Mouse (Mus musculus) left cerebral cortex, postnatal 4 days (tissue): ENCODE measurements around the gene Pak4. TPM values are rescaled to one million over a fixed set of nuclear protein-coding genes. Genes with fewer than 3 reads are reported as not detected.
"Not testable (repeated sequence)": the region's sequence is repeated elsewhere in the genome, so short reads cannot be mapped to it uniquely, and the experiment has no call there.

ENCODE experiments used
- DNase-seq: peaks from one replicate; pipeline ENCODE4 v3.0.0-alpha.2; 2022
- intact Hi-C: fragments of 180-260 bp; cut with DNase I; formaldehyde crosslinking; loops from one replicate; pipeline ENCODE4 v1.15.1; 2025
- total RNA-seq, 2 experiments: library from RNA; stranded (reverse); gene quantifications; 2 replicates each; pipeline ENCODE4 v1.2.3; 2021

Pak4 gene
- total RNA-seq, 2 experiments from 2014 or later: 11.6 to 11.9 TPM

- intact Hi-C loops: loop anchor here (5.0 kb wide), 1 partner anchor 34 kb away; no protein-coding TSS in a partner anchor
- peak; percentile 61 for DNase-seq
Measured at GRCm38 (mm10) chr7:28568253-28568652, 29.7 kb downstream of the Pak4 start.

GRCm38 (mm10) chr7:28567539-28567938, 30.4 kb downstream of the Pak4 start:
- no peak for DNase-seq
- intact Hi-C loops: loop anchor here (5.0 kb wide), 1 partner anchor 35 kb away; no protein-coding TSS in a partner anchor

- intact Hi-C loops: loop anchor here (5.0 kb wide), 1 partner anchor 37 kb away; no protein-coding TSS in a partner anchor
- no peak for DNase-seq
Measured at GRCm38 (mm10) chr7:28565407-28565806, 32.6 kb downstream of the Pak4 start.

GRCm38 (mm10) chr7:28562951-28563350, 35.0 kb downstream of the Pak4 start:
- intact Hi-C loops: no loop called here
- no peak for DNase-seq

GRCm38 (mm10) chr7:28562371-28562770, 35.6 kb downstream of the Pak4 start:
- DNase-seq: no peak
- intact Hi-C loops: no loop called here

- no peak for DNase-seq
- intact Hi-C loops: no loop called here
Measured at GRCm38 (mm10) chr7:28561967-28562366, 36.0 kb downstream of the Pak4 start.

- intact Hi-C loops: no loop called here
- no peak for DNase-seq
Measured at GRCm38 (mm10) chr7:28560856-28561255, 37.1 kb downstream of the Pak4 start.

- peak; percentile 57 for DNase-seq
- intact Hi-C loops: no loop called here
Measured at GRCm38 (mm10) chr7:28558486-28558885, 39.5 kb downstream of the Pak4 start.

- peak; percentile 46 for DNase-seq
- intact Hi-C loops: no loop called here
Measured at GRCm38 (mm10) chr7:28557708-28558107, 40.3 kb downstream of the Pak4 start.

- intact Hi-C loops: no loop called here
- no peak for DNase-seq
Measured at GRCm38 (mm10) chr7:28557069-28557468, 40.9 kb downstream of the Pak4 start.

GRCm38 (mm10) chr7:28555939-28556535, 41.9 kb downstream of the Pak4 start:
- intact Hi-C loops: no loop called here
- no peak for DNase-seq

- no peak for DNase-seq
- intact Hi-C loops: no loop called here
Measured at GRCm38 (mm10) chr7:28553076-28553475, 44.9 kb downstream of the Pak4 start.

GRCm38 (mm10) chr7:28547628-28548027, 50.4 kb downstream of the Pak4 start:
- DNase-seq: no peak
- intact Hi-C loops: loop anchor here (10.0 kb wide), 1 partner anchor 57 kb away; no protein-coding TSS in a partner anchor

- no peak for DNase-seq
- intact Hi-C loops: loop anchor here (10.0 kb wide), 1 partner anchor 58 kb away; no protein-coding TSS in a partner anchor
Measured at GRCm38 (mm10) chr7:28547154-28547553, 50.8 kb downstream of the Pak4 start, which contains the start of gene Nccrp1. TSS of gene Nccrp1 (minus strand) at chr7:28547254.

GRCm38 (mm10) chr7:28546649-28547048, 51.3 kb downstream of the Pak4 start:
- DNase-seq: no peak
- intact Hi-C loops: loop anchor here (10.0 kb wide), 1 partner anchor 58 kb away; no protein-coding TSS in a partner anchor

GRCm38 (mm10) chr7:28545891-28546210, 52.1 kb downstream of the Pak4 start:
- intact Hi-C loops: loop anchor here (10.0 kb wide), 1 partner anchor 59 kb away; no protein-coding TSS in a partner anchor
- no peak for DNase-seq

- no peak for DNase-seq
- intact Hi-C loops: loop anchor here (10.0 kb wide), 1 partner anchor 60 kb away; no protein-coding TSS in a partner anchor
Measured at GRCm38 (mm10) chr7:28545048-28545890, 52.7 kb downstream of the Pak4 start.

GRCm38 (mm10) chr7:28544051-28544601, 53.9 kb downstream of the Pak4 start:
- DNase-seq: no peak

GRCm38 (mm10) chr7:28540526-28540925, 57.5 kb downstream of the Pak4 start, which contains the start of gene Sycn:
TSS of gene Sycn (plus strand) at chr7:28540885.
- DNase-seq: no peak
- intact Hi-C loops: loop anchor here (10.0 kb wide), 1 partner anchor 64 kb away; no protein-coding TSS in a partner anchor

More at GRCm38 (mm10) chr7:28544051-28544601, 53.9 kb downstream of the Pak4 start:
- intact Hi-C loops: loop anchor here (10.0 kb wide), 1 partner anchor 61 kb away; no protein-coding TSS in a partner anchor

- DNase-seq, intact Hi-C loops: not testable (repeated sequence)
Measured at GRCm38 (mm10) chr7:28538886-28539285, 59.1 kb downstream of the Pak4 start.

GRCm38 (mm10) chr7:28532005-28532404, 66.0 kb downstream of the Pak4 start:
- intact Hi-C loops: no loop called here
- no peak for DNase-seq
